In the genomic region with DNA sequence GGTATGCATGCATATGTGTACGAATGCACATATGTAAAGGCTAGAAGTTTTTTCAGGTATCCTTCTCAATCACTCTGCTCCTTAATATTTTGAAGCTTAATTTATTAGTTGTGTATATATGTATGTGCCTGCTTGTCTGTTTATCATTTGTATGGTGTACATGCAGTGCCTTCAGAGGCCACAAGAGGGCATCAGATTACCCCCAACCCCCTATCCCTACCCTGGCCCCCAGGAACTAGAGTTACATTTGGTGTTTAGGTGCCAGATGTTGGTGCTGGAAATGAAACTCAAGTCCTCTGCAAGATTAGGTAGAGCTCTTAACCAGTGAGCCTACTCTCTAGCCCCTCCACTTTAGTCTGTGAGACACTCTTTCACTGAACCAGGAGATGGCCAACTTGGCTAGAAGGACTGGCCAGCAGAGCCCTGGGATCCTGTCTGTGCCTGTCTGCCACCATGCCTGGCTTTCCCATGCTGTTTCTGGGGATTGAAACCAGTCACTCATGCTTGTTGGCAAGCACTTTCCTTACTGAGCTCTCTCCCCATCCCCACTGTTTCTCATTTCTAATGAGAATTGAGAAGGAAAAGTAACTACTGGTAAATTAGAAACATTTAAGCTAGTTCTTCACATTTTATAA, we compare ENCODE assay signal across 9 mouse cellular contexts.
DNase-seq lines count a peak whose midpoint lies in the region; ATAC-seq and TF ChIP-seq lines count a peak whose summit lies in the region.
"Had no signal": no experiment of that assay in that cellular context is flagged by ENCODE, and none has a peak within 500 bp of the region (broad histone marks: within the 10 kb centered on the region; RNA-seq: fewer than 3 reads in every experiment).

No protein-coding gene starts in this region.

- peak; percentile 55; the same call in 1 of the 2 replicates for ATAC-seq in granulocyte monocyte progenitor cell, adult 5-6 weeks (replicated peaks; ENCODE audit: poor library complexity, severe bottlenecking)

- in situ Hi-C loops in ES-E14 (cut with MboI; ENCODE audit: low sequenced_read_pairs in 2 of 2, unreplicated experiment in 2 of 2), result no loop called here

- H3K4me3 ChIP-seq in ES-E14 (ENCODE audit: insufficient read depth in 1 of 2, low read depth in 1 of 2, low read length in 2 of 2, poor library complexity in 1 of 2, severe bottlenecking in 1 of 2), result no peak overlapping the region
- H3K4me3 ChIP-seq: forebrain, embryonic 13.5 days; limb, embryonic 12.5 days had no signal

- no peaks in the 10 kb centered on the region for H3K4me1 ChIP-seq in ES-E14 (ENCODE audit: control insufficient read depth in 2 of 2, insufficient read depth in 2 of 2, low read length in 2 of 2, poor library complexity in 1 of 2)
- H3K4me1 ChIP-seq: forebrain, embryonic 13.5 days; limb, embryonic 12.5 days had no signal

- no peaks in the 10 kb centered on the region for H3K36me3 ChIP-seq in ES-E14 (ENCODE audit: control insufficient read depth, insufficient read depth, low read length, poor library complexity, severe bottlenecking)

- H3K9me3 ChIP-seq in ES-E14 (ENCODE audit: control insufficient read depth, insufficient read depth, low read depth, low read length), result no peaks in the 10 kb centered on the region
- H3K9me3 ChIP-seq: forebrain, embryonic 13.5 days; limb, embryonic 12.5 days had no signal

- no peak overlapping the region for H3K27ac ChIP-seq in ES-E14 (ENCODE audit: insufficient read depth, low read depth, low read length, poor library complexity, severe bottlenecking)
- H3K27ac ChIP-seq: forebrain, embryonic 13.5 days; limb, embryonic 12.5 days had no signal

- no peak overlapping the region for H3K9ac ChIP-seq in ES-E14 (ENCODE audit: insufficient read depth, low read depth, low read length, poor library complexity, severe bottlenecking)
- H3K9ac ChIP-seq: forebrain, embryonic 13.5 days; limb, embryonic 12.5 days had no signal

- DNase-seq in kidney, adult 9 months, result peak; percentile 5
- DNase-seq in kidney, adult 18-20 months, result no peak
- DNase-seq in B cell, adult 2 months, result peak; percentile 16 to 17
- DNase-seq in ES-E14 (ENCODE audit: low read depth, low spot score), result peak; percentile 20
- no peak for DNase-seq in layer of hippocampus, adult 9-10 months (ENCODE audit: low spot score)
- DNase-seq in frontal cortex, postnatal 14 days (ENCODE audit: low spot score in 2 of 2), result no peak

TF ChIP-seq in ES-E14, 5 proteins besides CTCF, POLR2A, EP300 and RAD21:
- TF ChIP-seq CHD2 (IDR thresholded peaks at IDR 0.05; ENCODE audit: low read depth, low read length), result no peak
- no peak for TF ChIP-seq ZNF384 (IDR thresholded peaks at IDR 0.05; ENCODE audit: low read depth, low read length)

Comparison
In these comparisons a context has a peak if more than half of its experiments do, and no peak if none do; other contexts are left out.
1. DNase-seq: peak in kidney, adult 9 months (single experiment), B cell, adult 2 months (2 of 2) and ES-E14 (single experiment); none in kidney, adult 18-20 months (single experiment), layer of hippocampus, adult 9-10 months (single experiment) and frontal cortex, postnatal 14 days (0 of 2).